Mouse (Mus musculus) kidney, postnatal 36 days (tissue): ENCODE measurements around the gene Rbm20.

Experiments used
- DNase-seq, 2 experiments: peaks; one replicate each; pipeline ENCODE4 v3.0.0; 2021 to 2022; ENCODE audit warnings: mixed read lengths in 2 of 2

Rbm20 gene

DNA sequence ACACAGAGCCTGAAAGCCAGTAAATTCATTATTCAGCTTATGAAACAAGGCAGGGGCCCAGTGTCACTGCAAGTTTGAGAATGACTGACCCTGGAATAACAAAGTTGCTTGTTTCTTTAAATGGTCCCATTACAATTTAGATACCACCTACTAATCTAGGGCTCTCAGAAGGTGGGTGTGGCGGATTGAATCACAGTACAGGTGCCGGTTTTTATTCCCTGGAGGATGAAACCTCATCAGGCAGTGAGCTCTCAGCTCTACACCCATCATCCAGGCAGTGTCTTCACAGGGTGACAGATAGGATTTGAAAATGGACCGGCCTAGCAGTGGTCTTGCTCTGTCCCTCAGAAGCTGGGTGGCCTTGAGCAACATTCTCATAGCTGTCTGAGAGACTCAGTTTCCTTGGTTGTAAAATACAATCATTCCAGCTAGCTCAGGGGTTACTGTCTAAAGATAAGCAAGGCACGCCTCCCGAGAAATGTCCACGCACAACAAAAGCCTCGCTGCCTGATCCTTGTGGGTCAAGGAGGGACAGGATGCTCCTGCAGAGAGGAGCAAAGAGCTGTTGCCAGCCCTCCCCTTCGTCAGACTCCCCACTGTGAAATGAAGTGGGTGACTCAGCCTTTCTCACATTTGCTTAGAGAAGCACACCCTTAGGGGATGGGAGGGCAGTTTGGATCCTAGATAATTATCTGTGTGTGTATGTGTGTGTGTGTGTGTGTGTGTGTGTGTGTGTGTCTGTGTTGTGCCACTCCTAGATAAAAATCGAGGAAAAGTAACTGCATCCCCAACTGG is 2.8 kb upstream of the Rbm20 start:
- no peak for DNase-seq

DNA sequence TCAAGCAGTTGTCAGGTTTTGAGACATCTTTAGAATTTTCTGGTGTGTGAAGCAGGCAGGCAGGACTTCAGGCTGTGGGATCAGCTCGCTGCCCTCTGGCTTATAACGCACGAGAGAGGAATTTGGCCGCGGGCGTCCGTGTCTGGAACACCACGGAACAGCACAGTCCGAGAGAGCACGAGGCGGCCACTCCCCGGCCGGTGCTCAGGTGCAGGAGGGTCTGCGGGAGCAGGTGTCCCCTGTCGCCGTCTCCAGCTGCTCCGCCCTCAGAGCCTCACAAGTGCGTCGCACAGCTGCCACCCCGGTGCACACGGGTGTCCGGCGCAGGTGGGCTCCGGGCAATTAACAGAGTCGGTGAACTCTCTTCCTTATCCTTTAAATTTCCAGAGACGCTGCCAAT is 878 bp upstream of the Rbm20 start:
- peak in 1 of 2 experiments; percentile 10 for DNase-seq

DNA sequence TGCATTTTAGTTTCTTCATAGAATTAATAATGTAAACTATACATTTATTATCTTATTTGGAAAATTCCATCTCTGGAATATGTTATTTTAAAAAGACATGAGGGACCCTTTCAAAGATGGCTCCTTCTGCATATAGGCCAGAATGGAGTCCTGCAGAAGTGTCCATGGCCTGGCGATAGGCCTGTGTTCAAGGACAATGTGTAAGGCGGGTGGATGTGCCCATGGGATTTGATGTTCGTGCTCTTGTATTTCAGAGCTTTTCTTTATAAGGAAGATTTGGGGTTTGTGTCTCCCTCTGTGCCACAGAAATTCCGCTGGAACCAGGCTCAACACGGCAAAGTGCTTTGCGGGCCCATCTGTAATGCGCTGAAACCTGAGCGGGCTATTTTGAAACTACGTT is 2.1 kb downstream of the Rbm20 start:
- DNase-seq, result no peak

DNA sequence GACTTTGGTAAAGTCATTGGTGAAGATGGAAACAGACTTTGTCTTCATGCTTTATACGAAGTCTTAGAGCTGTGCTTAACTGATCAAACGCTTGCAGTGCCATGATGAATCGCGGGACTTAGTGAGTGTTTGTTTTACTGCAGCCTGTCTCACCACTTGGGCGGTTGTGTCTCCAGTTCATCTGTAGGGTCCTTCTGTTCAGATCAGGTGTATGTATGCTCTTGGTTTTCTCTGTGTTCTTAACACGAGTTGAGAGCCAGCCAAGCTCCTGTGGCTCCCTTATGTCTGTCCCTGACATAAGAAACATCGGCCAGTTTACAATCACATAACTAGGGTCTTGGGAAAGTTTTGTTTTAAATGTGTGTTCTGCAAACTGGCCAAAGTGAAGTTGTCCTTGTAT is 2.9 kb downstream of the Rbm20 start:
- no peak for DNase-seq

DNA sequence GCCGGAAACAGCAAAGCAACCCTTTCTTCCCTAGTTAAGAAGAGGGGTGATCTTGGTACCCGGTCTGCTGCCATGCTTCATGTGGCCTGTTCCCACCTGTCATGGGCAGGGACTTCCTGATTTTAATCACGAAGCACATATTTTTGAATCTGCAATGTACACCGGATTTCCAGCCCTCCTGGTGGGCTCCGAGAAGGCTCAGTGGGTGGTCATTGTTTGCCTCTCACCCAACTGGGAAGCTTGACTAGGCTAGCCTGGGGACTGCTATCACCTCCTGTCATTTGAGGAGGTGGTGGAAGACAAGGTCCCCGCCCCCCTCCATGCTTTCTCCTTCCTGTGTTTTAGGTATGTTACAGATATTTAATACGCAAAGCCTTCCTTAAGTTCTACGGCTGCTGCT is 5.3 kb downstream of the Rbm20 start:
- DNase-seq, result no peak

DNA sequence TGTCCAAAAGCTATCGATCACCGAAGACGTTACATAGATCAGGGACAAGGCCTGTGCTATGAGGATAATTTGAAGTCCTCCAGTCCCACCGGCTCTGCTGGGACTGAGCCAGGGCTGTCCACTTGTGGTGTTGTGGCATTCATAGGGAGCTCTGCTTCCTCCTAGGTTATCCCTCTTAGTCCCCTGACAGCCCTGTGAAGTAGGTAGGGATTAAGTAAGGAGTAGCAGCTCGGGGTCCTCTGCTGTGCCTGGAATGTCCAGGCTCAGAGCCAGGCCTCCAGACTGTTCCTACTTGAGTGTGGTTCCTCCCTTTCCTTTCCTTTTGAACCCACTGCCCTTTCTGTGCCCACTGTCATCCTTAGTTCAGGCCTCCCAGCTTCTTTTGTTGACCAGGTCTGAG is 10.5 kb downstream of the Rbm20 start:
- no peak for DNase-seq

DNA sequence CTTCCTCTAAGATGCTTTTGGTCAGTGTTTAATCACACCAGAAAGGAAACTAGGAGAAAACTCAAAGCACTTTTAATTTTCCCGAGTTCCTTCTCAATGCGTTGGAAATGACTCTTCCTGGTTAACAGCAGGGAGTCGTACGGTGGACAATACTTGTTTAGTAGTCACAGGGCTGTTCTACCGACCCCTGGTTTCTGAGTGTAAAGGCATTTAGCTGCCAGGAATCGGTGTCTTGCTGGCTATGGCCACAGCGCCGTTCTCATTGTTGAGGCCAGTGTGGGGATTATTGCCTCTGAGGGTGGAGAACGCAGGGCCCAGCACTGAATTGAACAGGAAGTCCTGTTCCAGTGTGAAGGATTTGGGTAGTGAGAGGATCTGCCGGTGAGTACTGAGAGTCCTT is 13.7 kb downstream of the Rbm20 start:
- no peak for DNase-seq

DNA sequence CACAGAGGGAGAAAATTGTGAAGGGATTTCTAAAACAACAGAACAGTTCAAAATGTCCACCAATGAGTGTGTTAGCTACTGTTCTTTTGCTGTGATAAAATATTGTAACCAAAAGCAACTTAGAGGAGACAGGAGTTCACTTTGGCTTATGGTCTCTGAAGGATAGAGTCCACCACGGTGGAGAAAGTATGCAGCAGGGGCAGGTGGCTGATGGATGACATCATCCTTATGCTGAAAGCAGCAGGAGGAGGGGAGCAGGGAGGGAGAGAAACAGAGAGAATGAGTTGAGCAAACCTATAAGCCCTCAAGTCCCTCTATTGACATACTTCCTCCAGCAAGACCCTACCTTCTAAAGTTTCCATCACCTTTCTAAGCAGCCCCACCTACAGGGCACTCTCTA is 16.9 kb downstream of the Rbm20 start:
- DNase-seq, result no peak

DNA sequence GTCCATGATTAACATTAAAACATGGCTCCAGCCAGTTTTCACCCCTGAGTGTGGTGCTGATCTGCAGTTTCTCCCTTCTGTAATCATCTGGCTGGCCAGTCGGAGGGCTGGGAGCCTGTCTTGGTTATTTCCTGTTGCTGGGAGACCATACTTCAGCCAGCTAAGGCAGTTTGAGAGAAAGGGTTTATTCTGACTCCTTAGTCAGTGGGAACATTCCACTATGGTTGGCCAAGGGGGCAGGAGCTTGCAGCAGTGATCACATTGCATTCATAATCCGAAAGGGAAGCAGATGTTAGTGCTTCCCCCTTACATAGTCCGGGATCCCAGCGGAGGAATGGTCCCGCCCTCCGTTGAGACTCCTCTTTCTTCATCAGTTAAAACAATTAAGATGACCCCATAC is 19.0 kb downstream of the Rbm20 start:
- DNase-seq, result no peak

DNA sequence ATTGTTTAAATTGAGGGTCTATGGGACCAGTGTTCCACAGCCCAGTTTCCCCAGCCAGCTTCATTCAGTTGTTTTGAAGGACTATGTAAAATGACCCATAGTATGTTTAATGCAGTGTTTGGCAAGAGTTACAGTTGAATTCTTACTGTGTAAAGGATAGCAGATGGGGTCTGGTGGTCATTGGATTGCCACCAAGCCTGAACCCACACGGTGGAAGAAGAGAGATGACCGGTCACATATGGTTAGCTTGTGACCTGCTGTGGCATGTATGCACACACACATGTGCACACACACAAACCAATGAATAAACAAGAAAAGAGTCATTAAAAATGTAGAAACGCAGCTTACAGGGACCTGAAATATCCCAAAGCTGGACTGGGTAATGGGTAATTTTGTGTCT is 19.5 kb downstream of the Rbm20 start:
- DNase-seq, result no peak

DNA sequence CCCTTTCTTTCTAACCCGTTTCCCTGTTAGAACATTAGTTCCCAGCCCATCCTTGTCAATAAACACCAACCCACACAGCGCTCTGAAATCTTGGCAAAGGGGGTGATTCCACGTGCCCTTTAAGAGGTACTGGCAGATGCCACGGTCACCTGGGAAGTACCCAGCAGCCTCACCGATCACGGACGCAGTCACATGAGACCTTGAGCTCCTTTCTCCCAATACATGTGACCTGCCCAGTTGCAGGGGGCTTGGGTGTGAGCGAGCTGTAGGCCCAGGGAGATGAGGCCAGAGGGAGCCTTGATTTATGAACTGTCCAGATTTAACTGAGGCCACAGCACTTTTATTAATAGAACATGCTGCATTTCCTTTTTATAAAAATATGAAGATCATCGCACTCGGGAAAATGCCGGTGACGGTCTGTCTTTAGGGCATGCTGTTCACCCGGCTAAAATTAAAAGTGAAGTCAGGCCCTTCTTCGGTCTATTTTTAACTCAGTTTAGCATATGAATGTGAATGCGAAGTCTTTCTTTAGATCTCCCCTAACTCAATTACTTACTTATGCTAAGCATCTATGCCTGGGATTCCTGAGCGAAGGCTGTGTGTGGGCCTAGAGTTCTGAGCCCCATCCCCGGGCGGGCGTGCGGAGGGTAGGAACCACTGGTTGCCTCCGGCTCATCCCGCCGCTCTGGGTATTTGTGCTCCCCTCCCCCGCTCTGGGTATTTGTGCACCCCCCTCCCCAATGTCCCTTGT is 20.4 kb downstream of the Rbm20 start:
- DNase-seq, result peak in 1 of 2 experiments; percentile 2

DNA sequence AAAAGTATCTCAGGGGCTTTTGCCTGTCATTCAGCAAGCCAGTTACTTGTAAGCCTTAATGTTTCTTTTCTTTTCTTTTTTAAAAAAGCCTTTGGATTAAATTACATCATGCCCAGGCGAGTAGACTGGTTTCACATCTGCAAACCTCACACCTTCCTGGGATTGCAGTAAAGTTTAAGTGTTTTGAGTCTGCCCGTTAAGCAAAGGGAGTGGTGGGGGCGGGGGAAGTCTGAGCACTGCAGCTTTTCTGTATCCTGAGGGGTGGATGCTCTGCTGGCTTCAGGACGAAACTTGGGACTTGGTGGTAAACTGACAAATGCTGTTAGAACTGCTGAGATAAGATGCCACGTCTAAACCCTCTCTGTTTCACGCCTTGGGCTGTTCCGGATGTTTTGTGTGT is 22.6 kb downstream of the Rbm20 start:
- no peak for DNase-seq

DNA sequence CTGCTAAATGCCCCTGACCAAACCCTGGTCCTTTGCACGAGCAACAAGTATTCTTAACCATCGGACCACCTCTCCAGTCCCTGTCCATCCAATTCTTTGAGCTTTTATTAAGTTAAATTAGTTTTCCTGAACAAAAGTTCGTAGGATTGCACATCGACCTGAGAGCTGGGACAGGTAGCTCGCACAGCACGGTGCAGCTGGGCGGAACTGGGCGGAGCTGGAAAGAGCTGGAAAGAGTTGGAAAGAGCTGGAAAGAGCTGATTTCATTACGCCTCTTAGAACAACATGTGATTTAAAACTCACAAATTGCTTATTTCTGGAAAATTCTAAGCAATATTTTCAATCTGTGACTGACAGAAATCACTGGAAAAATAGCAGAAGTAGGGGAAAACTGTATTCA is 24.3 kb downstream of the Rbm20 start:
- DNase-seq, result no peak

DNA sequence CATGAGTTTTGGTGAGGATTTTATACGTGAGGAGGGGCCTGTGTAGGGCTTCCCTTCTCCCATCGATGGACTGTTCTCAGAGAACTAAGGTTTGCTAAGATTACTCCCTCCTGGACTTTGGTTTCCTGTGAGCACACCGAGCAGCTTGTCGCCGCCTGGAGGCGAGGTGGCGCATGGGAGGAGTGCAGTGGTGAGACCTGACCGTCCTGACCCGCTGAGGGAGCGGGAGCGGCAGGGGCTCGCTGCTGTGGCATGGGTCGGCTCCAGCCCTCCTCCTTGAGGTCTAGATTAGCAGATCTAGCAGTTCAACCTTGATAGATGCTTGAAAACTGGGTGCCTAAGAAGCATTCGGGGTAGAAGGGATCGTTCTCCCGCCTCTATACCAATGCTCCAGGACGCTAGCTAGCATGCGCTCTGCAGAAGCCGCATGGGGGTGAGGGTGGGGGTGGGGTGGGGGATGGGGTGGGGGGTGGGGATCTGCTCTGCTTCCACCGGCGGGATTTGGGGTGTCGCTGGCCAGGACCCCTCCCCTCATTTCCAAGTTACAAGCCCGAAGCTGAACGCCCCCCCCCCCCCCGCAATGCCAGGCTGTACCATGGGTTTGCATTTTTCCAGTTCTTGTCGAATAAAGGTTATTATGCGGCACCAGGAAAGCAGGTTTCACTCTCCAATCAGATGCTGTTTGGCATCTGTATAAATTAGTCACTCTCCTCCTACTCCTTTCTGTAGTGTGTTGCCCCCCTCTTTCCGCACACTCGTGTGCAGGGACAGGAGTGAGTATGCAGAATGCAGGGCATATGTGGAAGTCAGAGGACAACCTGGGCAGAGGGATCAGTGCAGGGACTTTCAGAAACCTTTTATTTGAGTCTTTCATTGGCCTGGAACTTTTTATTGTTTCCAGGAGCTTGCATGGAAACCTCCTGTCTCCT is 28.1 kb downstream of the Rbm20 start:
- peak; percentile 64 to 87 for DNase-seq

DNA sequence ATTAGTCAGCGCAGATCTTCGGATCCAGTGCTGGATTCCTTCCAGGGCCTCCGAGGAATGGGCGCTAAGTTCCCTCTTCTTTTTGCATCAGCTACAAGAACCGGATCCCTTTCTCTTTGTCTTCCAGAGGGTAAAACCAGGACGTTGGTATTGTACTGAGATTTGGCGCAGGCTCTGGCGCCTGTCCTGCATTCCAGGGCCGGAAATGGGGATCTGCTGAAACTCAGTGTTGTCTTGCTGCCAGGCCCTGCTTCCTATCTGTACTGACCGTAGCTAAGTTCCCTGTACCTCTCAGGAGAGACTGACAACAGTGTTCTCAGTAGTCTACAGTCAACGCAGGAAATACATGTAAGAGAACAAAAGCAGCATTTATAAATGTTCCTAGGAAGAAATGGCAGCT is 31.3 kb downstream of the Rbm20 start:
- peak; percentile 53 to 55 for DNase-seq

DNA sequence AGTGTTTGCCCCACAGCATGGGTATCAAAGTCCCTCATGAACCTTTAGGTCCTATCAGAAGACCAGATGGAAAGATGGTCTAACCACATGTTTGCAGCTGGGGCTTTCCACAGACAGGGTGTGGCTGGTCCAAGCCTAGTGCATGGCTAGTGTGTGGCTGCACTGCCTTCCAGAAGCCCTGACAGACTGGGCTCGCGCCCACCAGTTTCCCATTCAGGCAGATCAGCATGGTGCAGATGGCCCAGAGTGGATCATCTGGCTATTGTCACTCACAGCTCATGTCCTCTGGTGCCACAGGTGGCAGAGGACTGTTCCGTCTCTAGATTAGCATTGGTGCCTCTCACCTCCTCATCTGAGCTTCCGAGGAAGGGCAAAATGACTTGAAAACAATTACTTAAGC is 33.8 kb downstream of the Rbm20 start:
- no peak for DNase-seq

DNA sequence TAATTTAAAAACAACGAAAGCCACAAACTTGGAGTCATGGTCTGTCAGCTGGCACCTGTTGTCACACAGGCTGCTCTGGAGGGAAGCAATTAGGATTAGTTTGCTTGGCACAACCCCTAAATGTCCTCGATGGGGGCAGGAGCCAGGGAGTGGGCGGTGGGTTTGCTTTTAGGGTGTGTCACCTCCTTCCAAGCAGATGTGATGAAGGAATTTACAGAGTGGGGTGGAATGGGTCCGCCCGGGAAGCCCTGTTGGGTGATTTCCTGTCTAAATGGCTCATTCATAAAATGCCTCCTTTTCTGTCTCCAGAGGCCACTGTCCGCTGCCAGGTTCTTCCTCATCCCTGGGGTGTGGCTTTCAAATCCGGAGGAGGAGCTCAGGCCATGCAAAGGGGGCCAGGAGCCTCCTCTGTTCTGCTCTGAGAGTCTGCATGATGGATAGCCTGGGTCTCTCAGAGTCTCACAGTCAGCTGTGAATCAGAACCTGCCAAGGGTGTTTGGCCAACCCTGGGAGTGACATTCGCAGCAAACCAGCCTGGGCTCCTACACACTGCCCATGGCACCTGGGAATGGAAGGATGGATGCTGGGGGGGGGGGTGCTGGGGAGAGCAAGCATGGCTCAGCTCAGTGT is 34.3 kb downstream of the Rbm20 start:
- peak in 1 of 2 experiments; percentile 17 for DNase-seq

DNA sequence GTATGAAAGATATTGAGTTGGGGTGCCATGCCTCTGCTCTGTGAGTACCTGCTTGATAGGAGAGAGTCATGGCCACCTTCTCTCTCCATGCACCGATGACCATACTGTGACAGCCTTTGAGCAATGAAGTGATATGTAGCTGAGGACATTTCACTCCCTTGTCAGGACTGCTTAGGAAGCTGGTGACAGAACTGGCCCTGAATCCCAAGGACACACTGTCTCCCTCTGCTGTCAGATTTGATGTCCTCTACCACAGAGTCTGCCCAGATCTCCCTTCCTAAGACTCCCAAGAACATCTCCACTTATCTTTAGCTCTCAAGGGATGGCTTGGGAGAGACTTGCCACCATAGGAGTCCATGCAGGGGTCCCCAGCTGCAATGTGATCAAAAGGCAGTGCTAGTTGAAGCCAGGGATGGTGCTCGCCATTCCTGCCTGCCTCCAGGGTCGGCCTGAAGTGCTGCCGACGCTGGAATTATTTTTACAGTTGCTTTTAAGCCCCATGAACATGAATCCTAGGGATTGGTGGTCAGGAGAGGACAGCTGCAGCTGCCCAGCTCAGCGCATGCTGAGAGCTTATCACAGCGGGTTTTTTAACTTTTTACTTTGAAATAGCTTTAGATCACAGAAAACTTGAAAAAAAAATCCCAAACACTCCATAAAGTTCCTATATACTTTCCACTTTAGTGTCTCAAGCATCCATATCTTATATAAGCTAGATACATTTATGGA is 35.4 kb downstream of the Rbm20 start:
- DNase-seq, result no peak

DNA sequence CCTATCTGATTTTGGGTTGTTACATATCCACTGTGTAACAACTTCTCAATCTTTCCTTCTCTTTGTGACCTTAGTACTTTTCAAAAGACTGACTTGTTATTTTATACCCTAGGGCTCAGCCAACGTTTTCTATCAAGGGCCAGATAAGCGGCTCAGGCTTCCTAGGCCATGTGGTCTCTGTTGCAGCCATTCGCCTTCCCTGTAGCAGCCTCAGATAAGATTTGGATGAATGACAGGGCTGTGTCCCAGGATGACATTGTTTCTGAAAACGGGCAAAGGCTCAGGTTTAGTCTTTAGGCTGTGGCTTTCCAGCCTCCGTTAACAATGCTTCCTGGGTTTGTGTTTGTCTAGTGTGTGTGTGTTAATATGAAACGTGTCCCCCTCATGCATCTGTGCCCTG is 36.3 kb downstream of the Rbm20 start:
- no peak for DNase-seq

DNA sequence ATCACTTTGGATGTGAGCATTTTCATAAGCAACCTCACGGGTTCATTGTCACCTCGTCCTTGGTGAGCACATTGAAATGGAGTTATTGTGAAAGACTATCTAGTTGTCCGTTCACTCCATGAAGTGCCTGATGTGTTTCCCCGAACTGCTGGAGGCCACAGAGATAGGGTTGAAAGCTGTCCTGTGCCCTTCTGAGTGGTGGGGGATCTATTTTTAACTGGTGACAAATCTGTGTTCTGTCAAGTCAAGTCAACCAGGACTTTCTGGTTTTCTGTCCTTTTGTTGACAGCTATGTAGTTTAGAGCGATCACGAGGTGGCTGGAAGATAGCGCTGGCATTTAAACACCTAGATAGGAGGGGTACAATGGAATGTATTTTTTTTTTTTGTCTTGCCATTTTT is 39.4 kb downstream of the Rbm20 start:
- DNase-seq, result no peak

DNA sequence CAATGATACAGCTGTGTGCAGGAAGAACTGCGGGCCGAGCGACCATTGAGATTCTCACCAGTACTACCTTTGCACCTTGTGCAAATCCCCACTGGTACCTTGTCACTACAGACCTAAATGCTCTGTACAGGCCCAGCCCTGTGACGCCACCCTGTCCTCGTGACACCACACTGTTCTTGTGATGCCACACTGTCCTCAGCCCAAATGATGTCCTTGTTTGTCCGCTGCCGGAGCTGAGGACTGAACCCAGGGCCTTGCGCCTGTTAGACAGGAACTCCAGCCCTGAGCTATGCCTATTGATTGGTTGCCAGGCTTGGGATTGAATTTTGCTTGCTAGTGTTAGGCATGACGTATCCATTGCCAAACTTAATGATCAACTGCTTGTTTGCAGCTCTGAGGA is 40.3 kb downstream of the Rbm20 start:
- DNase-seq, result no peak

DNA sequence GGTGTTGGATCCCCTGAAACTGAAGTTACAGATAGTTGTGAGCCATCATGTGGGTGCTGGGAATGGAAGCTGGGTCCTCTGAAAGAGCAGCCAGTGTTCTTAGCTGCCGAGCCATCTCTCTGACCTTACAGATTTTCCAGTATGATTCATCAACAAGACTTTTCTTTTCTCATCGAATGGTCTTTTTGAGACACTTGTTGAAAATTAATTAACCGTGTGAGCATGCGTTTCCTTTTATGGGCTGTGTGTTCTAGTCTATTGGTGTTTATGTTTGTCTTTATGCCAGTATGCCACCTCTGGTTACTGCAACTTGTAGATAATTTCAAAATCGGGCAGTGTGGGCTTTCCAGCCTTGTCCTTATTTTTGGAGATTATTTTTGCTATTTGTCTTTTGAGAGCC is 45.1 kb downstream of the Rbm20 start:
- DNase-seq, result no peak
